Mouse (Mus musculus): ENCODE results near the gene Obscn.
A peak's percentile ranks its signal among the peaks of the same experiment; 100 is the strongest.

The Obscn gene

DNA sequence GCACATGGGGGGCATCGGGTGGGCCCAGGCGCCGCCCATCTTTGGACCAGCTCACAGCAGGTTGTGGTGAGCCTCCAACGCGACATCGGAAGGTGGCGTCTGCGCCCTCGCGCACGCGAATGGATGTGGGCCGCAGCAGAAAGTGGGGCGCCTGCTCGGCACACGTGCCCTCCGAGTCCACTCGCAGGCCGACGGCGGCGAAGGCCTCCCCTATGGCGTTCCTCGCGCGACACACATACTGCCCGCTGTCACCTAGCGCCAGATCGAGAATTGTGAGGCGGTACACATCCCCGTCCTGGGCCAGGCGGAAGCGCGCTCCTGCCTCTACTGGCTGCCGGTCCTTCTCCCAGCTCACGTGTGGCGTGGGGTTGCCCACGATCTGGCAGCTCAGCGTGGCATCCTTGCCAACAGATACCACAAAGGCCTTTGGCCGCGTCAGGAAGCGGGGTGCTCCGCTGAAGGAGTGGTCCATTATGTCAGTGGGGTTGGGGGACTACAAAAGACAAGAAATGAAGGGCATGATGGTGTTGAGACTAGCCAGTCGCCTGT, at the start of gene Obscn:
Gene Obscn, minus strand, starts transcription at position 499 of the 549 bp plus-strand sequence.
- no peak for DNase-seq (ENCODE audit: low read depth)

DNA sequence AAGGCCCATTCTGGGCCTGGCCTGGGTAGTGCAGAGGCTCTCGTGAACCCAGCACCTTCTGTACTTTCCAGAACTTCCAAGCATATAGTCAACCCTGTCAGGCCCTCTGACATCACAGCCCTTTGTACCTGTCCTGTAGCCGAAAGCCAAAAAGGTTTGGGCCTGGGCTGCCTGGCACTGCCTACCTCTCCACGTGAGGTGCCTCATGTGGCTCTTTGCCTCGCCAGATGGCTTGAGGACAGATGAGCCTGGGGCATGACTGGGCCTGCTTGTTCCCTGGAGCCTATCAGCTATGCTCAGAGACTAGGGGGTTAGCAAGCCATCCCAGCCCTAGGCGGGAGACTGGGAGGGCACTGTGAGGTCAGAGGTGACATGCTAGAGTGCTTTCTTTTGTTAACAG, 49.3 kb upstream of the Obscn start:
- no peak for DNase-seq (ENCODE audit: low read depth)

DNA sequence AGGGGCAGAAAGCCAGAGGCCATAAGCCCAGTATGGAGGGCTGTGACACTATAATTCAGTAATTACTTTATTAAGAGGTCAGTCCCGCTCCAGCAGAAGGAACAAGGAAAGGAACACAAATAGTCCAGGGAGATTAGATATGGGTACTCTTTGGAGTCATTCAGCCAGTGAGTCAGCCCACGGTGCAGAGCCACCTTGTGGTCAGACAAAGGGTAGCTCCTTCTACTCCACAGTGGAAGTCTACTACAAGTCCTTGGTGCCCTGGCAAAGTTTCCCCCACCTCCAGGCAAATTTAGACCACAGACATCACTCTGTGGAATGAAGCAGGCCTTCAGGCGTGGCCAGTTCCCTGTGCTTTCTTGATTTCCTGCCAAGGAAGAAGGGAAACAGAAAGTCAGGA, 47.6 kb upstream of the Obscn start:
- peak; percentile 58 for DNase-seq (ENCODE audit: low read depth)

DNA sequence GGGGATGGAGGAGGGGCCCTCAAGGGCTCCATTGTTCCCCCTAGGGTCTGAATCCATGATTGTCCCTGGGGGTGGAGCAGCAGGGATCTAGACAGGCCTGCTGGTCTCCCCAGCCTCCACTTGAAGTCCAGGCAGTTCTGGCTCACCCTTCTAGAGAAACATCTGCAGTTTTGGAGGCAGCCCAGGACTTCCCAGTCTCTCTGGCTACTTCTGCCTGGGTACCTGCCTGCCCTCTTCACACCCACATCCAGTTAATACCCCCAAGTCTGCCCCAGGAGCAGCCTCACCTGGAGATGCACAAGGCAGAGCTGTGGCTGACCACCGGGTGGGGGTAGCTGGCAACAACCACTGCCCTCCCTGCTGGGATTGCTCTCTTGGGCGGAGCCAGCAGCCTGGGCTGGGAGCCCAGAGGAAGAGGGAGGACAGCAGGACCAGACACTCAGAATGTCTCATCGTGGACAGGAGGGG, 46.7 kb upstream of the Obscn start, which contains the start of gene Gjc2:
Gene Gjc2, minus strand, starts transcription at position 350 of the 468 bp plus-strand sequence.
- no peak for DNase-seq (ENCODE audit: low read depth)

DNA sequence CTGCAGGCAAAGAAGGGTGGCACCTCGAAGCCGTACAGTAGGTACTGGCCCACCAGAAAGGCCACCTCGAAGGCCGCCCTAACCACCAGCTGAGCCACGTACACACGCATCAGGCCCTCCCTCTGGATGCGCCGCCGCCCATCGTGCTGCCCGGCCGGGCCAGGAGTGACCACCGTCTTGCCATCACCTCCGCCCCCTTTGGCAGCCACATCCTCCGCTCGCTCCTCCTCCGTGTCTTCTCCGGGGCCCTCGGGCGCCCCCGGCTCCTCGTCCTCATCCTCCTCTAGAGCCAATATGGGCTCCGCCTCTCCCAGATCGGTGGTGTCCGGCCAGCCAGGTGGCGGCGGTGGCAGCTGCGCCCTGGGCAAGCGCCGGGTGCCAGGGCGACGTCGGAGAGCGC, 40.7 kb upstream of the Obscn start:
- DNase-seq (ENCODE audit: low read depth) = no peak

DNA sequence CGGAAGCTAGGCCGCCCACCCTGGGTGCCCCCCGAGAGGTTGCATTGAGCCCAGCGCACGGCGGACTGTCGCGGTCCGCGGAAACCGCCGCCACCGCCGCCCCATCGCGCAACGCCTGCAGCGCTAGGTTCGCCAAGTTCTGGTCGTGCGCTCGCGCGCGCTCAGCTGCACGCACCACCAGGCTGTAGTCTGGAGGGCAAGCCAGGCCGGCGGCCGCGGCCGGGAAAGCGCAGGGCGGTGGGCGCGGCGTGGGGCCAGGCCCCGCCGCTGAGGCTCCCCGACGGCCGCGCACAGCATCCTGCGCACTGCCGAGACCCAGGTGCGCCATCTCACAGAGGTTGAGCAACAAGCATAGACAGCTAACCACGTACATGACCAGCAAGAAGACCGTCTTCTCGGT, 40.3 kb upstream of the Obscn start:
- DNase-seq (ENCODE audit: low read depth) = no peak

DNA sequence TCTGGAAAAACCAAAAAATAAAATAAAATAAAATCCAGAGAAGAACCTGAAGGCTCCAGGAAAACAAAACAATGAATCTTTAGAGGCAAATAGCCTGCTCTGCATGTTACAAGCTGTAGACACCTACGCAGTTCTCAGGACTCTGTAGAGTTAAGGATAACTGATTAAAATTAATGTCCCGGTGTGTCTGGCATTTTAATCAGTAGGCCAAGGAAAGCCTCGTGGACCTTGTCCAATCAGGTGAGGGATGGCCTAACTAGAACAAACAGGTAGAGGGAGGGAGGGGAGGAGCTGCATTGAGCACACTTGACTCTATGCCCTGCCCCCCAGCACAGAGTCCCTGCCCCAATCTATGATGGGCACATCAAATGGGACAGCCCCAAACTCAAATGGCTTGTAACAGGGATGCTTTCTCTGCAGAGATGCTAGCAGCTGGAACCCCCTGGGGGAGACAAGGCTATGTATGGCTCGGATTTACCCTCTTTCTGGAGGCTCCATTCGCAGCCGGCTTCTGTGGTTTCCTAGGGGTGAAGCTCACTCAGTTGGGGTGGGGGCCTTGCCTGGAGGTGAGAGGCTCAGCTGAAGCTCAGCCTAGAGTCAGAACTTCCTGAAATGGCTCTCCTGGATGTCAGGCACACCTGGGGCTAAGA, 38.1 kb upstream of the Obscn start:
- no peak for DNase-seq (ENCODE audit: low read depth)

DNA sequence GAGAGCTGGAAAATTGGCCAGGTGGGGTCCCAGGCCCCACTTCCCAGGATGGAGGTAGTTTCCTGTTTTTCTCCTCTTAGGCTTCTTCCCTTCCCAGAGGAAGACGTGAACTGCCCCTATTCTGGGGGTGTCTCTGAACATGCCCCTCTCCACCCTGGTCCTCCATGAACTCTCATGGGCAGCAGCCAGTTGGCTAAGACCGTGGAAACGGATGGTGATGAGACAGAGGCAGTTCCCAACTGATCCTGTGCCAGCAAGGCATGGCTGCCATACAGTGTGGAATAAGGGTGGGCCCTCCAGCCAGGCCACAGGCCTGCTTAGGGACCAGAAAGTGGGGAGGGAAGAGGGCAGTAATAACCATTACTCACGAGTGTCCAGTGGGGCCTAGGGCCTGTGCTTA, 34.3 kb upstream of the Obscn start:
- DNase-seq (ENCODE audit: low read depth) = no peak

DNA sequence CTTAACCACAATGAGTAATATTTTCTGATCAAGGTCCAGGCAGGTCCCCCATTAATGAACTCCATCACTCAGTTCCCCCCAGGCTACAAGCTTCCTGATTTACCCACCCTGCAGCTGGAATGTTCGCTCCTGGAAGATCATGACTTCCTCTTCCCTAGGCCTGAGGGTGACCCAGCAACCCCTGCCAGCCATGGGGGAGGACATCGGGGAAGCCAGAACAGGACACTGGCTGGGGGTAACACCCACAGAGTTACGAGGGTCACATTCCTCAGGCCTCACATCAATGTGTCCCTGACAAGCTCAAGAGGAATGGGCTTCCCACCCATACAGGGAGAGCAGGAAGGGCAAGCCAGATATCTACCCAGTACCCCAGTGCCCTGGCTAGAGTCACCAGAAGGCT, 33.6 kb upstream of the Obscn start:
- no peak for DNase-seq (ENCODE audit: low read depth)

DNA sequence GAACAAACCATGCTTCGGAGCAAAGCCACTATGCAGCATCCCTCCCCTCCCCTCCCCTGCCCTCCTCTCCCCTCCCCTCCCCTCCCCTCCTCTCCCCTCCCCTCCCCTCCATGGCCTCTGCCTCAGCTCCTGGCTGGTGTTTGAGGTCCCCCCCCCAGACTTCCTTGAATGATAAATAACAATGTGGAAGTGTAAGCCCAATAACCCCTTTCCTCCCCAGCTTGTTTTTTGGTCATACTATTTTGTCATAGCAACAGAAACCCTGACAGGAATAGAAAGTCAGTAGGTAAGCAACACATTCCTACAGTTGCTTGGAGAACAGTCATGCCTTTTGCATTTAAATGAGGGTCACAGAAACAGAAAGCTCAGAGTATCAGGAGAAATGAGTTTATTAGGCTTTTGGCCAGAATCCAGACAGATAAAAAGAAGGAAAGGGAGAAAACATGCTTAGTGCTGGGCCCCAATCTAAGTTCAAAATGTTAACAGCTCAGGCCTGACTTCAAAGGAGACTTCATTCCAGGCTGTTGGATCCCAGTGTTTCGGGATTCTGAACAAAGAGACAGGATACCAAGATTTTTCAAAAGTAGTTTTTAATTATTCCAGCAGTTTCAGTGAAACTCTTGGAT, 29.5 kb upstream of the Obscn start:
- peak; percentile 7 for DNase-seq (ENCODE audit: low read depth)

DNA sequence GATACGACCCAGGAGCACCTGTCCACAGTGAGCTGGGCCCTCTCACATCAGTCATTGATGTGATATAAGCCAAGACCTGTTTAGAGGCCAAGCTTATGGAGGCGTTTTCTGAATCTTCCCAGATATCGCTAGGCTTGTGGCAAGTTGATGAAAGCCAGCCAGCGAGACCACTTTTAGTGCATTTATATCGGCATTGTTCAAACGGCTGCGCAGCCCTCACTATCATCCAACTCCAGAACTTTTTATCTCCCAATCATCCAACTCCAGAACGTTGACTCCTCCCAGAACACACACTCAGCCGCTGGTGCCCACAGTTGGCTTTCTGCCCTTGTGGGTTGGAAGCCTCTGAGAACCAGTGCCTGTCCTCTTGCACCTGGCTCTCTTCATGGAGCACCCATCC, 28.2 kb upstream of the Obscn start:
- DNase-seq (ENCODE audit: low read depth) = peak; percentile 51

DNA sequence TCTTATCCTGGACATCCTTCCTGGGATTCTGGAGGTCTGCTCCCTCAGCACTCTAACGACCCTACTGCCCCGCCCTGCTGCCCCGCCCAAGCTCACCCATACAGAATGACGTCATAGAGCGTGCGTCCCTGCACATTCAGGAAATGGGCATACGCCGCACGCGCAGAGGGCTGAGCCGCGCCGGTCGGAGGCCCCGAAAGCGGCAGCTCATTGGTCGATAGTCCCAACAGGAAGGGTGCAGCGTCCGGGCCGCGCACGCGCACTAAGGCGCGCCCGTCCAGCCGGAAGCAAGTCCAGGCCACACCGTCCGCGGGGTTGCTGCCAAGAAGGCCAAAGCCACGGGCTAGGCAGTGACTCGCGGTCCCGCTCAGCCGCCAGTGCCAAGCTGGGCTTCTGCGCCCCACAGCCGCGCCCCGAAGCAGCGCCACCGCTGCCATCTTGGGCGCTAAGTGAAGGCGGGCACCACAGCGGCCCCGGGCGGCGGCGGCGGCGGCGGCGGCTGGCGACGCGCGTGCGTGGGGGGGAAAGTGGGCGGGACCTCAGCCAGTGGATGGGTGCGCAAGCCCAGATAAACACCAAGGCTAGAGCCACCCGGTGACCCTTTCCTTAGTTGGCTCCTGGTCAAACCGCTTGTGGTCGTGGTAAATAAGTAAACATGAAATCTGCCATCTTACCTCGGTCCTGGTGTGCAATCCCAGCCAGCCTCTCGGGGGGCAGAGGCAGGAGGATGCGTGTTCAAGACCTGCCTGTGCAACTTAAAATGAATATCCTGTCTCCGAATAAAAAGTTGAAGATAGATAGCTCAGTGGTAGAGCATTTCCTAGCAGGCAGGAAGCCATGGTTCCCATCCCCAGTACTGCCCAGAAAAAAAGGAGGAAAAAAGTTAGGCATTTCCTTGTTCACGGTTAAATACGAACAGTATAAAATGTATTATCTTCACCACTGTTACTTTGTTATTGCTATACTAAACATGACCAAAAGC, 27.3 kb upstream of the Obscn start, which contains the start of gene Iba57:
Gene Iba57, minus strand, starts transcription at position 485 of the 982 bp plus-strand sequence.
- DNase-seq (ENCODE audit: low read depth) = peak; percentile 99

DNA sequence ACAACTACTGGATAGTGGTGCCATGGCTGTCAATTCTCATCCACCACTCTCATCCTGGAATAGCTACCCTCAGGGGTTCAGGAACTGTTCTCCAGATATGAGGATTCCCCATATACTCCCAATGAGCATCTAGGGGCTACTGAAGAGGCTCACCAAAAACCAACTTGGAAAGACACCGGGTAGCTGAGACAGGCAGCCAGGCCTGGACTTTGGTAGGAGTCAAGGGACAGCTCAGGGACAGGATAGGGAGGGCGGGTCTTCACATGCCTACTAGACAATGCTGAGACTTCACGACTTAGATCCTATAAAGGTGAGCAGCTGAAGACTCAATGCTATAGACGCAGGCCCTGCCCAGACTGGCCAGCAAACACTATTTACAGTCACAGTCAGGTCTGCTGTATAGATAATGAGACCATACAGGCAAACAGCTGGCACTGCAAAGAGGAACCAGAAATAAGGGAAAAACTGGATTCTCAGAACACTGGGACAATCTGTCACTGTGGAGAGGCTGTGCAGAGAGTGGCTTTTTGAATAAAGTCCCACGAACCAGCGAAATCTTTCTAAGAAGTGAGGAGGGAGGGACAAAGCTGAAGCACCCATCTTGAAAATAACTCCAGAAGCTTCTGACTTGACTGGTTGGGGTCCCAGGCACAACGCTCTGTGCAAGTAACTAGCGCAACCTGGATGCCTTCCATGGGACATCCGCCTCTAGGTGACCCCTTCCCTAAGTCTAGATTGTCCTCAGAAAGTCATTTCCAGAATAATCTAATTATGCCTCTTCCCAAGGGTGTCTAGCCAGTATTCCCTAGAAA, 26.4 kb upstream of the Obscn start:
- no peak for DNase-seq (ENCODE audit: low read depth)

DNA sequence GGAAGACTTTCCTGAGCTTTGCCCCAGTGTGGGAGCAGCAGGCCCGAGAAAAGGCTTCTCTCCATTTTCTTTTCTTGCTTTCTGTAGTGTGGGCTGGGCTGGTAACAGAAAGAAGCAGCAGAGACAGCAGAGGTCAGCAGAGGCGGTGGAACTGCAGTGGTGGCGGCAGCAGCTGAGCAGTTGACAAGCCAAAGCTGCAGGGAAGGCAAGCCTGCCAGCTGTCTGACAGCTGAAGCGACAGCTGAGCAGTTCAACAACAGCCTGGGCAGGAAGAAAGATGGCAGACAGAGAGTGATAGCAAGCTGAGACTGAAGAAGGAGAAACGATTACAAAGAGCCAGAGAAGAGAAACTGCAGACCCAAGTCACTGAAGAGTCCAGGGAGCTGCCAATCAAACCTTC, 25.2 kb upstream of the Obscn start:
- no peak for DNase-seq (ENCODE audit: low read depth)

DNA sequence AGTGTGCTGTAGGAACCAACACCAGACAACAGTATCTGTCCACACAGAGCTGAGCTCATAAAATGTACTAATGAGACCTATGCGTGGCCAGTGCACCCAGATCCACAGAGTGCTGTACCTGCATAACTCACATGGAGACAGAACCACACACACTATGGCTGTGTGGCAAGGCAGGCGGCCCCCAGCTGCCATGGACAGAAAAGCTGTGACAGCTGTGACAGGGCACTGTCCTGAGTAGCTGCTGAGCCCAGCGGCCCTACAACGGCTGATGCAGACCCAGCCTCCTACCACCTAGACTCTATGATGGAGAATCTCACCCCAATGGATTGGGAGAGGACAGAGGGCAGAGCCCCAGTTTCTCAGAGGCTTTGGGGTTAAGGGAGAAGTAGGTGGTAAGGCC, 23.4 kb upstream of the Obscn start:
- DNase-seq (ENCODE audit: low read depth) = no peak

DNA sequence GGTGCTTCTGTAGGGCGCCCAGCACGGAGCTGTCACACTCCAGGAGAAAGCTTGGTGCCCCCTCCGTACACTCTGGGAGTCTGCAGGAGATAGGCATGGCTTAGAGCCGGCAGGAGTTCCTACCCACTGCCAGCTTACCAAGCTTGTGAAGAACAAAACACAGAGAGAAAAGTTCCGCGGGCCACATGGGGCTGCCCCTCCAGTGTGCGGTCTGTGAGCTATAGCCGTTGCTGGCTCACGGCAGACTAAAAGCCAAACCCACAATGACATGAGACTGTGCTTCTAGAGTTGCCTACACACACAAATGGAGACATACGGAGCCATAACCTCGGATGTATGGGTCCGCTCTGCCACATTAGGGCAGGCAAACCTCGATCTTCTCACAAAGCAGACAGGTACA, 22.9 kb upstream of the Obscn start:
- DNase-seq (ENCODE audit: low read depth) = no peak

DNA sequence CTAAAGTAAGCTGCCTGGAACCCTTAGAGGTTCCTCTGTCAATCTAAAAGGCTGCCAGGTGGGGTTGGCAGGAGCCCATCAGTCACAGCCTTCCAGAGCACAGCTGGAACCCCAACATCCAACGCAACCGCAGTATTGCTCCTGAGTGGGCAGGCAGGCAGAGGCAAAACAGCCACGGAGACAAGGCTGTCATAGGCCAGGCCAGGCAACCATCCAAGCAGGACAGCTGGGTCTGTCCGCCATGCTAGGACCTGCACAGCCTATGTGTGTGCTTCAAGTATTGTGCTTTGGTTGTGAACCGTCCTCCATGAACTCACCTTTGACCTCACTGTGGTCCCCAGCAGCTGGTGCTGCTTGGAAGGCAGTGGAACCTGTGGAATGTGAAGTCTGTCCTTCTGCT, 19.7 kb upstream of the Obscn start:
- no peak for DNase-seq (ENCODE audit: low read depth)

DNA sequence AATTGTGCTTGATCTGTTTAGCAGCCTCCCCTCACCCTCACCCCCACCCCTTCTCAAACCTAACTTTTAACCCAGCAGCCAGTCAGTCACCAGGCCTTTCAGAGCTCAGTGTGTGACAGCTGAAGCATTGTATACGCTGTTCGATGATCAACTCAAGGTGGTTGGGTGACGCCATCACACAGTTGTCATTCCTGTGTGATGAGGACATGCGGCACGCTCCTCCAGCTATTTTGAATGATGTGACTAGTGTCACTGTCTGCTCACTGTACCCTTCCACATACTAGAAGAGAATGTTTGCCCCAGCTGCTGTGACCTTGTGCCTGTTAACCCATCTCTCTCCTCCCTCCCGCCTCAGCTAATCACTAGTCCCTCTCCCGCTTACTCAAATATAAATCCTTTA, 18.0 kb upstream of the Obscn start:
- no peak for DNase-seq (ENCODE audit: low read depth)

DNA sequence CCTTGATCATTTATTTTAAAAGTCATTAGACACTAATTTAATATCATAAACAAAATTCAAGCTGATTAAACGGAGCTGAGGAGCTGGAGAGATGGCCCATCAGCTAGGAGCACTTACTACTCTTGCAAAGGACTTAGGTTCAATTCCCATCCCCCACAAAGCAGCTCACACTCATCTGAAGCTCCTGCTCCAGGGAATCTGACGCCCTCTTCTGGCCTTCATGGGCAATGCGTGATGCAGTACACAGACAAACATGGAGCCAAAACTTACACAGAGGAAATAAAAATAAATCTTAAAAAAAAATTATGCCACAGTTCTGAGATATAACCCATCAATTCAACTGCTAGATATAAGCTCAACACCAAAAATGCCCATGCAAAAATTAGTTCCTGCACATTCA, 15.5 kb upstream of the Obscn start:
- peak; percentile 51 for DNase-seq (ENCODE audit: low read depth)

DNA sequence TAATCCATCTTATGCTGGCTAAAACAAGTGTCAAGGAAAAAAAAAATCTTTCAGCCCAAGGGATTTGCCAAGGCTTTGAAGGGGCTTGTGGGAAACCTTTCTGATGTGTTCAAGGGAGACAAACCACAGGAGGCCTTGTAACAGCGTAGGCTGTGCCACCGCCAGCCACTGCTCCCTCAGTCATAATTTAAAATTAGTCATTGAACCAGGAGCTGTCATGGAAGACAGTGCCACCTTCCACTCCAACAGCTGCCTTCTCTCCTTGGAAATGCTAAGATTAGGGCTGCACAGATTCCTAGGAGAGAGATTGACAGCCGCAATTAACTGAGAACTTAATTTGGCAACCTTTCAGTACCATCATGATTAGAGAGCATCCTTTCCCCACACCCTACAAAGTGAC, 13.1 kb upstream of the Obscn start:
- no peak for DNase-seq (ENCODE audit: low read depth)

DNA sequence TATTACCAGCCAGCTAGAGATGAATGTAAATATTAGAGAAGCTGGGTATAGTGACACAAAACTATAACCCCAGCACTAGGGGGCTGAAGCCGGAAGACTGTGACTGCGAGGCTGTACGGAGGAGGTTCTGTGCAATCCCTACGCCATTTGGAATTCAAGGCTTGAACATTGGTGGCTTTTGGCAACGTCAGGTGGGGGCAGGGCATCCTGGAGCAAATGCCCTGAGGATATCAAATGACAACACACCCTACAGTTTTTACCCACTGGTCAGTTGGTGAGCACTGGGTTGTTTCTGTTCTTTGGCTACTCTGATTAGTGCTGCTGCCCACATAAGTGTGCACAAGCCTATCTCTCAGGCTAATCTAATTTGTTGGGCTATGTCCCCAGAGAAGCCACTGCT, 6.8 kb upstream of the Obscn start:
- DNase-seq (ENCODE audit: low read depth) = no peak

All from 416B (cell line).